Mouse (Mus musculus) heart, postnatal 0 days (tissue): ENCODE measurements around the gene Gadd45gip1. TPM values are rescaled to one million over a fixed set of nuclear protein-coding genes. Genes with fewer than 3 reads are reported as not detected.

ENCODE experiments used
- ATAC-seq: fragments of 200-750 bp; cut with Nextera tagmentation; 2 replicates; pipeline ENCODE4 v1.8.0; 2017; ENCODE audit warnings: low read depth, moderate number of reproducible peaks, moderate library complexity; ENCODE audit not compliant: insufficient read depth
- DNase-seq: peaks from one replicate; pipeline ENCODE4 v3.0.0-alpha.2; 2016; ENCODE audit warnings: low spot score
- H3K27ac ChIP-seq: fragments of 300-500 bp; sonication (generic); 2 replicates; pipeline ENCODE4 v1.5.1; 2014; ENCODE audit warnings: low read depth, mild to moderate bottlenecking
- H3K27me3 ChIP-seq: fragments of 300-500 bp; sonication (generic); 2 replicates; pipeline ENCODE4 v1.6.1; 2014; ENCODE audit warnings: low read length, mixed read lengths; ENCODE audit not compliant: control insufficient read depth, insufficient read depth
- H3K36me3 ChIP-seq: fragments of 300-500 bp; sonication (generic); replicated peaks from 2 replicates; pipeline ENCODE4 v1.6.1; 2014; ENCODE audit warnings: low read length, mixed read lengths; ENCODE audit not compliant: control insufficient read depth, insufficient read depth
- H3K4me1 ChIP-seq: fragments of 300-500 bp; sonication (generic); 2 replicates; pipeline ENCODE4 v1.6.1; 2014; ENCODE audit warnings: antibody characterized with exemption; ENCODE audit not compliant: control insufficient read depth, insufficient read depth
- H3K4me2 ChIP-seq: fragments of 300-500 bp; sonication (generic); 2 replicates; pipeline ENCODE4 v1.6.1; 2014; ENCODE audit warnings: low read depth, mild to moderate bottlenecking, low read length, moderate library complexity
- H3K4me3 ChIP-seq: fragments of 300-500 bp; sonication (generic); 2 replicates; pipeline ENCODE4 v1.5.1; 2014; ENCODE audit warnings: low read depth, low read length
- H3K9ac ChIP-seq: fragments of 300-500 bp; sonication (generic); replicated peaks from 2 replicates; pipeline ENCODE4 v1.6.1; 2014; ENCODE audit warnings: low read depth, low read length, mixed read lengths
- H3K9me3 ChIP-seq: fragments of 300-500 bp; sonication (generic); replicated peaks from 2 replicates; pipeline ENCODE4 v1.6.1; 2016; ENCODE audit warnings: low read length; ENCODE audit not compliant: control insufficient read depth
- CTCF ChIP-seq: IDR thresholded peaks from 2 replicates; pipeline ENCODE4 v1.5.1; 2016; ENCODE audit warnings: antibody characterized with exemption, control low read depth, low read depth
- EP300 ChIP-seq: IDR thresholded peaks from 2 replicates; pipeline ENCODE4 v1.6.1; 2016; ENCODE audit warnings: antibody characterized with exemption, low read depth
- WGBS: fragments of 180-500 bp; shearing (Covaris S2); extraction: QIAGEN DNeasy Blood & Tissue Kit; methylation state at CpG from one replicate; pipeline ENCODE4 v1.1.7; 2014; 5-methylcytosine and 5-hydroxymethylcytosine counted together
- polyA plus RNA-seq: library from polyadenylated mRNA; unstranded; fragments of >200 nt; fragmentation: Nextera tagmentation; extraction: Ambion mirVana; gene quantifications from 2 replicates; pipeline ENCODE4 v1.2.1, GENCODE M21; 2015
- total RNA-seq: library from RNA; depleted of rRNA; stranded (reverse); fragments of >200 nt; gene quantifications from 2 replicates; pipeline ENCODE4 v1.2.3, GENCODE M21; 2014; ENCODE audit warnings: low replicate concordance

Gadd45gip1 gene
- total and polyA plus RNA-seq, 2 experiments from 2014 or later = 49.8 to 50.0 TPM

DNA sequence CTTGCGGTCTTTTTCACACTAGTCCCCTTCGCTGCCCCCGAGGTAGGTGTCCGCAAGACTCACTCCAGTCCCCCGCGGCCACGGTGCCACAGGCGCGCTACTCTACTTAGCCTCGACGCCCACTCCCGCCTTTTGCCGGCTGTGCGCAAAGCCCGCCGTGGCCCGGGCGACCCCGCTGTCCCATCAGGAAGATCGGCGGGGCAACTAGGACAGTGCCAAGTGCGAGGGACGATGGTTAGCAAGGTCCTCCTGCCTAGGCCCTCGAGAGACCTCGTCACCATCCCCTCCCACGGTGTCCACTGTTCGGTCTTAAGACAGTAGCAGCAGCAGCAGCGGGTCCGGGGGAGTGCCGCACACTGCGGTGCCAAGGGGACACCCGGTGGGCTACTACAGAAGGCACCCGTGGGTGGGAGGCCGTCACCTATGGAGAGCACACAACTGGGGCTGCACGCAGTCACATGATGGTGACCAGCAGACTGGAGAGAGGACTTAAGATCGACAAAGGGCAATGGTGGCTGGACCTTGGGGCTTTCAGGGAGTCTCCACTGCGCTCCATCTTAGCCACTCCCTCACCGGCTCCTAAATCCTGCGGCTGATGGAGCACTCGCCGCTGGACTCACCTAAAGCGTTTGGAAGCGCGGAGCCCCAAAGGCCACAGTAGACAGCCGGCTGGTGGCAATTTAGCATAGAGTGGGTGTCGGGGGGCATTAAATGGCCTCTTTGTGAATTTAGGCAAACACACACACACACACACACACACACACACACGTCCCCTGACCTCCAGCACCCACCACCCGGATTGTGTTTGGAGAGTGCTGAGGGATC lies 46.4 kb upstream of the Gadd45gip1 start:
- TF ChIP-seq EP300 = no peak
- no peak for TF ChIP-seq CTCF
- Histone ChIP-seq H3K4me1 (peaks cover 42% of the 10 kb centered on the region), H3K27ac (peak overlapping the region; percentile 30; the same call in 1 of the 2 replicates), H3K4me2 (peak overlapping the region; percentile 59), H3K27me3 (peaks cover 70% of the 10 kb centered on the region), H3K4me3 (peak overlapping the region; percentile 39), H3K36me3 (no peaks in the 10 kb centered on the region), H3K9me3 (no peaks in the 10 kb centered on the region), H3K9ac (peak overlapping the region; percentile 22; the same call in 1 of the 2 replicates)
- no peak for ATAC-seq
- 11% methylated on average over 48 of the region's 48 CpGs for WGBS
- no peak for DNase-seq

DNA sequence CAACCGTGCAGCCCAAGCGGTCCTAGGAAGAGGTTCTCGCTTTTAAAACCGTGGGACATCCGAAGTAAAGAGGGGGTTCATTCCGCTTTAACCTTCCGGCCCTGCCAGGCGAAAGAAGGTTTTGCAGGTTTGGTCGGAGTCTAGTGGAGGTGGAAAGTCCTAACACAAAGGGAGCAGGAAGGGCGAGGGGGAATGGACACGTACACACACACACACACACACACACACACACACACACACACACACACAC lies 45.9 kb upstream of the Gadd45gip1 start:
- no peak overlapping the region for H3K27ac ChIP-seq
- H3K27me3 ChIP-seq = peaks cover 66% of the 10 kb centered on the region
- no peak for DNase-seq
- no peak overlapping the region for H3K9ac ChIP-seq
- H3K36me3 ChIP-seq = no peaks in the 10 kb centered on the region
- TF ChIP-seq CTCF = no peak
- no peak for TF ChIP-seq EP300
- peaks cover 48% of the 10 kb centered on the region for H3K4me1 ChIP-seq
- no peak overlapping the region; the same call in 1 of the 2 replicates for H3K4me2 ChIP-seq
- 21% methylated on average over 11 of the region's 11 CpGs for WGBS
- H3K9me3 ChIP-seq = no peaks in the 10 kb centered on the region
- H3K4me3 ChIP-seq = peak overlapping the region; percentile 39
- ATAC-seq = no peak

DNA sequence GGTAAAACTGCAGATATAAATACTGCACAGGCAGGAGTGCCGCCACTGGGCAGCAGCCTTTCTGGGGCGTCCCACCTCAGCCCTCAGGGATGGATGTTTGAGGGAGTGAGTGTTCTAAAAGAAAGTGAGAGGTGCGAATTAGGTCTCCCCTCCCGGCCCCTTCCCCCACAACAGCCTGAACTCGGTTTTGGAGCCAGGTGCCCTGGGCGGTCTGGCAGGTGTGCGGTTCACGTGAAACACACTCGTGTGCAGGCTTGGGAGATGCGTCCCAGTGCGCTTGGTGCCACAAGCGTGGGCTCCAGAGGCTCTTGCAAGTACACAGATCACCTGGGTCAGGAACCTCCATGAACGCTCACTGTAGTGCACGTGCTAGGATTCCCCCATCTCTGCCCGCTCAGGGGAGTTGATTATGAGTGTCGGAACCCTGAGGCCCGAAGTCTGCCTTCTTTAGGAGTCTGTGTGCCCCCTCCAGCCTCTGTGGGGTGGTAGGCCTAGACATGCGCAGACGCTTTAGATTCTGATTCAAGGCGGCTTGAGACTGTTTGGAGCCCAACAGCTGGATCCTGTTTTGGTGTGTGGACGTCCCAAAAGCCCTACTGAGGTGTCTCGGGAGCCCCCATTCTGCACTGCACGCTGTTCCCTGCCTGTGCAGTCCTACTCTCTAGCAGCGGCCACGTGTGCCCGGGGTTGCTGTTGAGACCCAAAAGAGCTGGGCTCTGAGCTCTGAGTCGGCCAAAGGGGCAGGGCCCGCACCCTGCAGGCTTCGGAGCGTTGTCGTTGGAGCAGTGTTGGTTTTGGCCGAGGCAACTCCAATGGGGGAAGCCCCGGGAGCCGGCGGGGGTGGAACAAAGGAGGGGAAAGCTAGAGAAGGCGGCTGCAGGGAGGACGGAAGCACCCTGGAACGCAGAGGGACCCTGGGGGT lies 45.3 kb upstream of the Gadd45gip1 start:
- Histone ChIP-seq H3K4me2 (peak overlapping the region; percentile 34), H3K36me3 (no peaks in the 10 kb centered on the region), H3K4me1 (peaks cover 52% of the 10 kb centered on the region), H3K9ac (no peak overlapping the region), H3K4me3 (peak overlapping the region; percentile 9), H3K27ac (0 out of 2 replicates have a peak overlapping the region, but pooled peaks have one; percentile 8), H3K9me3 (no peaks in the 10 kb centered on the region), H3K27me3 (peaks cover 63% of the 10 kb centered on the region)
- DNase-seq (no peak), ATAC-seq (peak; percentile 42)
- no peak for TF ChIP-seq EP300
- TF ChIP-seq CTCF = no peak
- 21% methylated on average over 38 of the region's 38 CpGs for WGBS

DNA sequence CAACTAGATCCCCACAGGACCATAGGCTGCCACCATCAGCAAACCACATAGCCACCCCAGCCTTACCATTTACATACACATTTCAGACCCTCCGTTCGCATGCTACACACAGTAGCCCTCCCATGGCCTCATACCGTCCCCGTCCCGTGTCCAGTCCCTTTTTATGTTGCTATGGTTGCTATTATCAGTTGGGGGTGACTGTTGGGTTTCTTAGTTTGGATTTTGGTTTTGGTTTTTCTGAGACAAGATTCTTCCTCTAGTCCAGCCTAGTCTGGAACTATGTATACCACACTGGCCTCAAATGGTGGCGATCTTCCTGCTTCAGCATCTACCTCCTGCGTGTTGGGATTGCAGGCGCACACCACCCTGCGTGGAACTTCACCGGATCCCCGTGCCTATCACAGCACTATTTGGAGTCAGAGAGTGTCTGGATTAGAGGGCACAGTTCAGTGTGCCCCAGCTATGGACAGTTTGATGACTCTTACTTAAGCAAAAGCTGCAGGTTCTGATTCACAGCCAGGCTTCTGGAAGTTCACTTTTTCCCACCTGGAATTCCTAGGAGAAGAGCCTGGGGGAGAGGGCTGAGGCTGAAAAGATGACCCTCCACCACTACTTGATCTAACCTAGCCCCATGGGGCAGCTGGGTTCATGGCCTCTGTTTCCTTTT lies 44.4 kb upstream of the Gadd45gip1 start:
- ATAC-seq (no peak), DNase-seq (no peak)
- H3K4me1 ChIP-seq = peaks cover 48% of the 10 kb centered on the region
- H3K27ac ChIP-seq = 0 out of 2 replicates have a peak overlapping the region, but pooled peaks have one; percentile 8
- no peak for TF ChIP-seq EP300
- no peak for TF ChIP-seq CTCF
- peak overlapping the region; percentile 34 for H3K4me2 ChIP-seq
- no peaks in the 10 kb centered on the region for H3K36me3 ChIP-seq
- H3K27me3 ChIP-seq = peaks cover 56% of the 10 kb centered on the region
- H3K4me3 ChIP-seq = no peak overlapping the region
- WGBS = 46% methylated on average over 11 of the region's 11 CpGs
- H3K9me3 ChIP-seq = no peaks in the 10 kb centered on the region
- no peak overlapping the region for H3K9ac ChIP-seq
